Mouse (Mus musculus) hindbrain, postnatal 0 days (tissue): ENCODE data around the gene Tph2. TPM values are rescaled to one million over a fixed set of nuclear protein-coding genes. Genes with fewer than 3 reads are reported as not detected.
A peak's percentile ranks its signal among the peaks of the same experiment; 100 is the strongest.

Experiments
- ATAC-seq: fragments of 200-750 bp; cut with Nextera tagmentation; 2 replicates; pipeline ENCODE4 v1.8.0; 2017; ENCODE audit warnings: mild to moderate bottlenecking, moderate TSS enrichment, moderate library complexity
- DNase-seq: peaks from one replicate; pipeline ENCODE4 v3.0.0-alpha.2; 2015; ENCODE audit warnings: low spot score
- H3K27ac ChIP-seq: fragments of 300-500 bp; sonication (generic); 2 replicates; pipeline ENCODE4 v1.5.1; 2014; ENCODE audit warnings: mild to moderate bottlenecking
- H3K27me3 ChIP-seq: fragments of 300-500 bp; sonication (generic); 2 replicates; pipeline ENCODE4 v1.6.1; 2014; ENCODE audit warnings: low read length, mixed read lengths; ENCODE audit not compliant: insufficient read depth
- H3K36me3 ChIP-seq: fragments of 300-500 bp; sonication (generic); 2 replicates; pipeline ENCODE4 v1.6.1; 2014; ENCODE audit warnings: low read length, mixed read lengths; ENCODE audit not compliant: insufficient read depth
- H3K4me1 ChIP-seq: fragments of 300-500 bp; sonication (generic); 2 replicates; pipeline ENCODE4 v1.6.1; 2014; ENCODE audit warnings: antibody characterized with exemption, low read length, mixed read lengths; ENCODE audit not compliant: insufficient read depth
- H3K4me2 ChIP-seq: fragments of 300-500 bp; sonication (generic); 2 replicates; pipeline ENCODE4 v1.6.1; 2014; ENCODE audit warnings: low read depth, mild to moderate bottlenecking, low read length, moderate library complexity, mixed read lengths
- H3K4me3 ChIP-seq: fragments of 300-500 bp; sonication (generic); 2 replicates; pipeline ENCODE4 v1.5.1; 2014; ENCODE audit warnings: low read length
- H3K9ac ChIP-seq: fragments of 300-500 bp; sonication (generic); replicated peaks from 2 replicates; pipeline ENCODE4 v1.6.1; 2014; ENCODE audit warnings: mild to moderate bottlenecking, low read length, moderate library complexity, mixed read lengths
- H3K9me3 ChIP-seq: fragments of 300-500 bp; sonication (generic); 2 replicates; pipeline ENCODE4 v1.6.1; 2016; ENCODE audit warnings: low read length, mixed read lengths
- CTCF ChIP-seq: IDR thresholded peaks from 2 replicates; pipeline ENCODE4 v1.5.1; 2016; ENCODE audit warnings: antibody characterized with exemption, control low read depth, low read depth
- WGBS: fragments of 180-500 bp; shearing (Covaris S2); extraction: QIAGEN DNeasy Blood & Tissue Kit; methylation state at CpG from one replicate; pipeline ENCODE4 v1.1.7; 2014; 5-methylcytosine and 5-hydroxymethylcytosine counted together
- polyA plus RNA-seq: library from polyadenylated mRNA; unstranded; fragments of >200 nt; fragmentation: Nextera tagmentation; extraction: Ambion mirVana; gene quantifications from 2 replicates; pipeline ENCODE4 v1.2.1, GENCODE M21; 2015
- total RNA-seq: library from RNA; depleted of rRNA; stranded (reverse); fragments of >200 nt; gene quantifications from 2 replicates; pipeline ENCODE4 v1.2.3, GENCODE M21; 2014

Tph2 gene
- total and polyA plus RNA-seq, 2 experiments from 2014 or later, result 13.6 to 14.0 TPM

GRCm38 (mm10) chr10:115107666-115108540 lies 76.9 kb downstream of the Tph2 start:
- no peaks in the 10 kb centered on the region for H3K36me3 ChIP-seq
- ATAC-seq (peak; percentile 56; the same call in 1 of the 2 replicates), DNase-seq (no peak)
- H3K4me1 ChIP-seq, result no peaks in the 10 kb centered on the region
- WGBS, result 53% methylated on average over 16 of the region's 16 CpGs
- no peak overlapping the region for H3K9ac ChIP-seq
- H3K9me3 ChIP-seq, result no peaks in the 10 kb centered on the region
- no peak overlapping the region for H3K4me3 ChIP-seq
- no peak overlapping the region for H3K4me2 ChIP-seq
- no peak overlapping the region for H3K27ac ChIP-seq
- TF ChIP-seq CTCF, result no peak
- H3K27me3 ChIP-seq, result no peaks in the 10 kb centered on the region

- no peak overlapping the region for H3K4me3 ChIP-seq
- no peaks in the 10 kb centered on the region for H3K36me3 ChIP-seq
- no peaks in the 10 kb centered on the region for H3K9me3 ChIP-seq
- no peak overlapping the region for H3K27ac ChIP-seq
- TF ChIP-seq CTCF, result no peak
- H3K4me2 ChIP-seq, result no peak overlapping the region
- H3K9ac ChIP-seq, result no peak overlapping the region
- 67% methylated on average over 8 of the region's 8 CpGs for WGBS
- no peaks in the 10 kb centered on the region for H3K27me3 ChIP-seq
- ATAC-seq, result no peak
- no peaks in the 10 kb centered on the region for H3K4me1 ChIP-seq
- no peak for DNase-seq
Observed at GRCm38 (mm10) chr10:115104175-115104574, 80.6 kb downstream of the Tph2 start.

DNA sequence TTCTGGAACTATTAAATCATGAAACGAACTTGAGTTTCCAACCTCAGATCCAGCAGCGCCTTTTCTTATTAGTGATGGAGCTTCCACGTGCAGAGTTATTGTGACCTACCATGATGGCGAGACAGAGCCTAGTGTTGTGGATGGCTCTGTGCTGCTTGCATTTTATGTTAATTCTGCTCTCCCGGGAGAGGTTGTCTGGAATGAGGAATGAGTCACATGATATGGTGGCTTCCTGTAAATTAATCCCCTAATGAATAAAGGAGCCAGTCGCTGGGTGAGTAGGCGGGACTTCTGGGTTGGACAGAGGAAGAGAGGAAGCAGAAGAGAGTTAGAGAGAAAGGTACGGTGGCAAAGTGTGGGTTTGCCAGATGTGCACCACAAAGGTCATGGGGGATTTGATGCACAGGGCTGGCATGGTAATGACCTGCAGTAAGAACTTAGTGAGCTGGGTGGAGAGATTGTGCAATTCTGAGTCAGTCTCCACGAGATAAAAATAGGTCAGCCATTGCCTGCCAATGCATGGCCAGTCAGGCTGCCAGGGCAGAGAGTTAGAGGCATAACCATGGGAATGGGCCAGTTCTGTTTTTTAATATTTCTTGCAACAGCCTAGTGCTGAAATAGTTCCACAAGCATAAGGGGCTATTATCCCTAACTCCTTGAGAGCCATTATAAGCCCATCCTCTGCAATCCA lies 84.8 kb downstream of the Tph2 start:
- 77% methylated on average over 9 of the region's 9 CpGs for WGBS

DNA sequence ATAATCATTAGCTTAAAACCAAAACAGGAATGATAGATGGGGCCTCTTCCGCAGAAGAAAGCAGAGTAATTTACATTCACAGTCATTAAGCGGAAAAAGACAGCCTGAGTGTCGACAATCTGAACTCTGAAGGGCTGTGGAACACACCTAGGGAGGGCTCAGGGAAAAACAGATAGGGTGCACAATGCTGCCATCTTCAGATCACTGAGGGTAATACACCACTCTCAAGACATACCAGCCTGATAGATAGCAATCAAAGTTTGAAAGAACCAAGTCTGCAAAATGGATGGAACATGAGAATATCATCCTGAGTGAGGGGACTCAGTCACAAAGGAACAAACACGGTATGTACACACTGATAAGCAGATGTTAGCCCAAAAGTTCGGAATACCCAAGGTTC lies 87.7 kb downstream of the Tph2 start:
- WGBS, result 10% methylated on average over 5 of the region's 5 CpGs
- Histone ChIP-seq H3K9me3 (0 out of 2 replicates have a peak, but pooled peaks cover 4% of the 10 kb centered on the region), H3K4me3 (no peak overlapping the region), H3K36me3 (no peaks in the 10 kb centered on the region), H3K27me3 (no peaks in the 10 kb centered on the region), H3K4me1 (no peaks in the 10 kb centered on the region), H3K4me2 (no peak overlapping the region), H3K27ac (no peak overlapping the region), H3K9ac (no peak overlapping the region)
- DNase-seq, result peak; percentile 79
- peak; percentile 86 for ATAC-seq
- TF ChIP-seq CTCF, result peak; percentile 92

More for the DNA sequence above, 84.8 kb downstream of the Tph2 start:
- H3K27me3 ChIP-seq, result no peaks in the 10 kb centered on the region
- ATAC-seq, result no peak
- DNase-seq, result no peak
- TF ChIP-seq CTCF, result no peak
- H3K9ac ChIP-seq, result no peak overlapping the region
- no peaks in the 10 kb centered on the region for H3K36me3 ChIP-seq
- no peak overlapping the region for H3K4me2 ChIP-seq
- no peaks in the 10 kb centered on the region for H3K9me3 ChIP-seq
- no peak overlapping the region for H3K4me3 ChIP-seq
- H3K4me1 ChIP-seq, result no peaks in the 10 kb centered on the region
- no peak overlapping the region for H3K27ac ChIP-seq

DNA sequence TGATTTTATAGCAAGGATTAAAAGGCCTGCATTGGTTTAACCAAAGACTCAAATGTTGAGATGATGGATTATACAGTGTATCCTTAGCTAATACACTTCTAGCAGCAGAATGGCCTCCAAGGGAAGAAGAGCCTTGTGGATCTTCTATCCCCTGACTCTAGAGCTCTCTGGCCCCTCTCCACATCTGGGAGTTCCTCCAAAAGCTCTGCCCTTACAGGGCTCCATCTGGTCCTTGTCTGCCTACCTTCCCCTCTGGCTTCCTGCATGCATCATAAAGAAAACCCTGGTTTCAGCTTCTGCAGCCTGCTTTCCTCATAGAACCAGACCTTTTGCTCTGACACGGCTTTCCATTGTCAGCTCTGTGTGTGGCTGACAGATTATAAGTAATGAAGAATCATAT lies 88.6 kb downstream of the Tph2 start:
- 0 out of 2 replicates have a peak, but pooled peaks cover 4% of the 10 kb centered on the region for H3K9me3 ChIP-seq
- 52% methylated on average over 1 of the region's 1 CpGs for WGBS
- no peaks in the 10 kb centered on the region for H3K4me1 ChIP-seq
- DNase-seq (no peak), ATAC-seq (no peak)
- no peaks in the 10 kb centered on the region for H3K36me3 ChIP-seq
- H3K4me3 ChIP-seq, result no peak overlapping the region
- H3K27me3 ChIP-seq, result no peaks in the 10 kb centered on the region
- no peak overlapping the region for H3K4me2 ChIP-seq
- TF ChIP-seq CTCF, result no peak
- no peak overlapping the region for H3K9ac ChIP-seq
- no peak overlapping the region for H3K27ac ChIP-seq

DNA sequence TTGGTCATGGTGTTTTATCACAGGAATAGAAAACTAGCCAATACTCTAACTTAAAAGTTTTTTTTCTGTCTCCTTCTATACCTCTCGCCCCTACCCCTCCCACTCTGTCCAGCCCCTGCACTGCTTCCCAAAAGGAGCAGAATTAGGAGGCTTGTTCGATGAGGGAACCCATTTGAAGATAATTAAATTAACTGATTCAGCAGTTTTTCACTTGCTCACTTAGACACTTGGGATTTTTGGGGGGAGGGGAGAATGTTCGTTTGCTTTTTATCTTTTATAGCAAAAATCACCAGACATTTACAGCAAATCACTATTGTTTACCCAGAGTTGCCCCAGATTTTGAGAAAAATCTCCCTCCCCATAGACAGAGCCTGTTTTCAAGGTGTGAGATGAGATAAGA lies 106.6 kb downstream of the Tph2 start:
- Histone ChIP-seq H3K27ac (no peak overlapping the region), H3K4me3 (no peak overlapping the region), H3K36me3 (no peaks in the 10 kb centered on the region), H3K9ac (no peak overlapping the region), H3K9me3 (no peaks in the 10 kb centered on the region), H3K27me3 (no peaks in the 10 kb centered on the region), H3K4me1 (no peaks in the 10 kb centered on the region), H3K4me2 (no peak overlapping the region)
- ATAC-seq (no peak), DNase-seq (no peak)
- 59% methylated on average over 3 of the region's 3 CpGs for WGBS
- no peak for TF ChIP-seq CTCF
